ENCODE assay signal across 13 mouse cellular contexts in the genomic region with DNA sequence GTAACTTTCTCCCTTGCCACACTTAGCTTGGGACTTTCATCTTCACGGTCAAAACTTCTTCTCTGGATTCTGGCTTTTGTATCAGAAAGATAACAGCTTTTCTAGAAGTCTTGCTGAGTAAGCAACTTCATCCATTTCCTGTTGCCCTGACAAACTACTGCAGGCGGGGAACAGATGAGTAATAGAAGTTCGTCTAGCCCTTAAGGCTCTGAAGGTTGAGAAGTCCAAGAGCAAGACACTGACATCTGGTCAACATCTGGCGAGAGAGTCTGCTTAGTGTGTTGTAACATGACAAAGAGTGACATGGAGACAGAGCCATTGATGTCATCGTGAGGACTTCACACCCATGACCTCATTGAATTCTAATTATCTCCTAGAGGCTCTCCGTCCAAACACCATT.
DNase-seq lines count a peak whose midpoint lies in the region; ATAC-seq and TF ChIP-seq lines count a peak whose summit lies in the region.
"Had no signal": no experiment of that assay in that cellular context is flagged by ENCODE, and none has a peak within 500 bp of the region (broad histone marks: within the 10 kb centered on the region; RNA-seq: fewer than 3 reads in every experiment).

No protein-coding gene starts in this region.

- H3K36me3 ChIP-seq in heart, embryonic 12.5 days = no peaks in the 10 kb centered on the region
- no peaks in the 10 kb centered on the region for H3K36me3 ChIP-seq in midbrain, embryonic 11.5 days (ENCODE audit: control insufficient read depth, insufficient read depth, low read length)
- no peaks in the 10 kb centered on the region for H3K36me3 ChIP-seq in midbrain, embryonic 16.5 days (ENCODE audit: control insufficient read depth, insufficient read depth, low read length)
- H3K36me3 ChIP-seq in heart, postnatal 0 days (replicated peaks; ENCODE audit: control insufficient read depth, insufficient read depth, low read length) = no peaks in the 10 kb centered on the region

- no peak for TF ChIP-seq EP300 in heart, postnatal 0 days (IDR thresholded peaks at IDR 0.05; ENCODE audit: low read depth)

- no peaks in the 10 kb centered on the region for H3K9me3 ChIP-seq in heart, embryonic 12.5 days (replicated peaks)
- H3K9me3 ChIP-seq in midbrain, embryonic 11.5 days (ENCODE audit: control insufficient read depth, low read length) = 0 out of 2 replicates have a peak, but pooled peaks cover 2% of the 10 kb centered on the region
- no peaks in the 10 kb centered on the region for H3K9me3 ChIP-seq in midbrain, embryonic 16.5 days (replicated peaks; ENCODE audit: control insufficient read depth, low read length, poor library complexity, severe bottlenecking)
- no peaks in the 10 kb centered on the region for H3K9me3 ChIP-seq in heart, postnatal 0 days (replicated peaks; ENCODE audit: control insufficient read depth, low read length)

- 51% methylated on average over 6 of the region's 6 CpGs for WGBS in heart, embryonic 12.5 days
- WGBS in midbrain, embryonic 11.5 days = 80% methylated on average over 6 of the region's 6 CpGs
- 89% methylated on average over 6 of the region's 6 CpGs for WGBS in midbrain, embryonic 16.5 days
- WGBS in heart, postnatal 0 days = 61% methylated on average over 6 of the region's 6 CpGs

- H3K4me2 ChIP-seq in heart, embryonic 12.5 days = no peak overlapping the region
- no peak overlapping the region for H3K4me2 ChIP-seq in midbrain, embryonic 11.5 days
- no peak overlapping the region for H3K4me2 ChIP-seq in midbrain, embryonic 16.5 days (ENCODE audit: low read length)
- H3K4me2 ChIP-seq in heart, postnatal 0 days (ENCODE audit: low read depth, low read length) = no peak overlapping the region

- no peak overlapping the region for H3K27ac ChIP-seq in heart, embryonic 12.5 days (ENCODE audit: poor library complexity, severe bottlenecking)
- no peak overlapping the region for H3K27ac ChIP-seq in midbrain, embryonic 11.5 days (ENCODE audit: low read depth, low read length)
- H3K27ac ChIP-seq in midbrain, embryonic 16.5 days (ENCODE audit: low read length) = no peak overlapping the region
- H3K27ac ChIP-seq in heart, postnatal 0 days (ENCODE audit: low read depth) = peak overlapping the region; percentile 44; the same call in 1 of the 2 replicates

- no peaks in the 10 kb centered on the region for H3K27me3 ChIP-seq in heart, embryonic 12.5 days (replicated peaks)
- H3K27me3 ChIP-seq in midbrain, embryonic 11.5 days (ENCODE audit: control insufficient read depth, insufficient read depth, low read length) = no peaks in the 10 kb centered on the region
- H3K27me3 ChIP-seq in midbrain, embryonic 16.5 days (ENCODE audit: control insufficient read depth, insufficient read depth, low read depth, low read length) = no peaks in the 10 kb centered on the region
- H3K27me3 ChIP-seq in heart, postnatal 0 days (ENCODE audit: control insufficient read depth, insufficient read depth, low read length) = no peaks in the 10 kb centered on the region

- TF ChIP-seq CTCF in heart, postnatal 0 days (IDR thresholded peaks at IDR 0.05; ENCODE audit: low read depth) = no peak

- ATAC-seq in heart, embryonic 12.5 days (ENCODE audit: insufficient number of reproducible peaks, low FRiP score) = no peak
- ATAC-seq in midbrain, embryonic 11.5 days (ENCODE audit: low FRiP score) = no peak
- no peak for ATAC-seq in midbrain, embryonic 16.5 days
- ATAC-seq in heart, postnatal 0 days (ENCODE audit: insufficient read depth, low read depth) = peak; percentile 60; the same call in 1 of the 2 replicates
- ATAC-seq: activated CD4-positive, CD25-positive, alpha-beta regulatory T cell, adult 4 months; hindbrain, embryonic 16.5 days had no signal

- H3K4me1 ChIP-seq in heart, embryonic 12.5 days (replicated peaks) = peaks cover 4% of the 10 kb centered on the region; the same call in 1 of the 2 replicates
- no peaks in the 10 kb centered on the region for H3K4me1 ChIP-seq in midbrain, embryonic 11.5 days (ENCODE audit: control insufficient read depth, insufficient read depth, low read length)
- no peaks in the 10 kb centered on the region for H3K4me1 ChIP-seq in midbrain, embryonic 16.5 days (ENCODE audit: control insufficient read depth, insufficient read depth, low read length)
- 0 out of 2 replicates have a peak, but pooled peaks cover 2% of the 10 kb centered on the region for H3K4me1 ChIP-seq in heart, postnatal 0 days (ENCODE audit: control insufficient read depth, insufficient read depth)

- H3K4me3 ChIP-seq in heart, embryonic 12.5 days = no peak overlapping the region
- no peak overlapping the region for H3K4me3 ChIP-seq in midbrain, embryonic 11.5 days (ENCODE audit: low read depth, low read length)
- no peak overlapping the region for H3K4me3 ChIP-seq in midbrain, embryonic 16.5 days (ENCODE audit: low read depth, low read length)
- no peak overlapping the region for H3K4me3 ChIP-seq in heart, postnatal 0 days (ENCODE audit: low read depth, low read length)
- H3K4me3 ChIP-seq: erythroblast, embryonic 14.5 days had no signal

- peak; percentile 59 to 80 for DNase-seq in heart, adult 18-20 months
- peak; percentile 78 for DNase-seq in midbrain, embryonic 11.5 days (ENCODE audit: low spot score, missing footprints)
- DNase-seq in heart, postnatal 0 days (ENCODE audit: low spot score) = peak; percentile 54
- peak; percentile 78 for DNase-seq in skeletal muscle tissue, adult 2 months (ENCODE audit: low read depth, low spot score)
- DNase-seq in Muller cell, postnatal 12 days (ENCODE audit: inconsistent ontology term) = no peak
- DNase-seq in adrenal gland, adult (ENCODE audit: inconsistent age in 2 of 2, low spot score in 1 of 2) = no peak
- DNase-seq: cerebellum, adult 11-12 months; left cerebral cortex, postnatal 4 days had no signal

- H3K9ac ChIP-seq in heart, embryonic 12.5 days = no peak overlapping the region
- no peak overlapping the region for H3K9ac ChIP-seq in midbrain, embryonic 11.5 days (ENCODE audit: low read length)
- H3K9ac ChIP-seq in midbrain, embryonic 16.5 days (ENCODE audit: low read depth, low read length) = no peak overlapping the region
- H3K9ac ChIP-seq in heart, postnatal 0 days (replicated peaks; ENCODE audit: low read depth, low read length) = no peak overlapping the region

Comparison
In these comparisons a context has a peak if more than half of its experiments do, and no peak if none do; other contexts are left out.
1. DNase-seq: peak in heart, adult 18-20 months (2 of 2), midbrain, embryonic 11.5 days (single experiment), heart, postnatal 0 days (single experiment) and skeletal muscle tissue, adult 2 months (single experiment); none in Muller cell, postnatal 12 days (single experiment) and adrenal gland, adult (0 of 2).